8 mouse cellular contexts compared by ENCODE assay signal in genomic region chr10:43541153-43541544, GRCm38 (mm10). TPM values are rescaled to one million over a fixed set of nuclear protein-coding genes. Genes with fewer than 3 reads are reported as not detected.
DNase-seq lines count a peak whose midpoint lies in the region; ATAC-seq and TF ChIP-seq lines count a peak whose summit lies in the region.

No protein-coding gene starts in this region.

- H3K4me2 ChIP-seq in hindbrain, embryonic 12.5 days (replicated peaks): peak overlapping the region; percentile 67
- peak overlapping the region; percentile 25; the same call in 1 of the 2 replicates for H3K4me2 ChIP-seq in midbrain, embryonic 11.5 days

- DNase-seq in heart, adult 2 months: no peak
- no peak for DNase-seq in heart, postnatal 14 days
- DNase-seq in MEL (ENCODE audit: low read depth, low spot score): no peak
- no peak for DNase-seq in midbrain, embryonic 11.5 days (ENCODE audit: low spot score, missing footprints)
- DNase-seq in cerebellum, adult 18-20 months: no peak
- DNase-seq in right cerebral cortex, postnatal 25 days: no peak
- no peak for DNase-seq in cerebellum, postnatal 4 days (ENCODE audit: low spot score in 2 of 2)

- TF ChIP-seq RAD21 in MEL (IDR thresholded peaks at IDR 0.05; ENCODE audit: low read depth, low read length): no peak

- peak; percentile 42 for TF ChIP-seq CTCF in heart, adult 2 months (IDR thresholded peaks at IDR 0.05)
- TF ChIP-seq CTCF in MEL (IDR thresholded peaks at IDR 0.05 in 2 of 3, conservative IDR thresholded peaks at IDR 0.05 in 1 of 3; ENCODE audit: control insufficient read depth in 1 of 3, insufficient read depth in 1 of 3, low read depth in 2 of 3, low read length in 3 of 3, poor library complexity in 1 of 3, severe bottlenecking in 1 of 3): no peak

- 35% methylated on average over 8 of the region's 8 CpGs for WGBS in heart, adult 2 months
- 49% methylated on average over 7 of the region's 8 CpGs for WGBS in hindbrain, embryonic 12.5 days
- WGBS in midbrain, embryonic 11.5 days: 60% methylated on average over 7 of the region's 8 CpGs

- no peak overlapping the region for H3K27ac ChIP-seq in heart, adult 2 months
- peak overlapping the region; percentile 38 for H3K27ac ChIP-seq in MEL (ENCODE audit: control insufficient read depth, low read depth, low read length)
- no peak overlapping the region for H3K27ac ChIP-seq in hindbrain, embryonic 12.5 days
- H3K27ac ChIP-seq in midbrain, embryonic 11.5 days (ENCODE audit: low read depth, low read length): no peak overlapping the region

- H3K9ac ChIP-seq in heart, adult 2 months (ENCODE audit: low read depth, low read length): no peak overlapping the region
- peak overlapping the region; percentile 69 for H3K9ac ChIP-seq in MEL (ENCODE audit: control insufficient read depth, low read depth, low read length, poor library complexity, severe bottlenecking)
- peak overlapping the region; percentile 94; the same call in 1 of the 2 replicates for H3K9ac ChIP-seq in hindbrain, embryonic 12.5 days
- peak overlapping the region; percentile 91; the same call in 1 of the 2 replicates for H3K9ac ChIP-seq in midbrain, embryonic 11.5 days (ENCODE audit: low read length)

- H3K27me3 ChIP-seq in heart, adult 2 months (ENCODE audit: control insufficient read depth, insufficient read depth, low read length): no peaks in the 10 kb centered on the region
- H3K27me3 ChIP-seq in MEL (ENCODE audit: control insufficient read depth in 1 of 2, insufficient read depth in 2 of 2, low read length in 2 of 2): no peaks in the 10 kb centered on the region
- no peaks in the 10 kb centered on the region for H3K27me3 ChIP-seq in hindbrain, embryonic 12.5 days
- H3K27me3 ChIP-seq in midbrain, embryonic 11.5 days (ENCODE audit: control insufficient read depth, insufficient read depth, low read length): no peaks in the 10 kb centered on the region

- intact Hi-C loops in heart, adult 2 months (cut with DNase I): no loop called here
- intact Hi-C loops in heart, postnatal 14 days (cut with DNase I): loop anchor here (10.0 kb wide), 2 partner anchors 586 to 1524 kb away; partner anchors contain the start of gene Prep

- no peak for TF ChIP-seq POLR2A in heart, adult 2 months (IDR thresholded peaks at IDR 0.05; ENCODE audit: insufficient read depth, low read depth, low read length)
- no peak for TF ChIP-seq POLR2A in MEL (IDR thresholded peaks at IDR 0.05; ENCODE audit: control insufficient read depth in 1 of 2, insufficient read depth in 1 of 2, low read depth in 1 of 2, low read length in 2 of 2, poor library complexity in 1 of 2)

- peak; percentile 32; the same call in 1 of the 2 replicates for ATAC-seq in hindbrain, embryonic 12.5 days (ENCODE audit: low FRiP score)
- peak; percentile 47; the same call in 1 of the 2 replicates for ATAC-seq in midbrain, embryonic 11.5 days (ENCODE audit: low FRiP score)

- H3K36me3 ChIP-seq in heart, adult 2 months (ENCODE audit: control insufficient read depth, insufficient read depth, low read length): peaks cover 3% of the 10 kb centered on the region; the same call in 1 of the 2 replicates
- peaks cover 0 to 12% of the 10 kb centered on the region in 2 experiments; a peak in 2 of 4 replicates for H3K36me3 ChIP-seq in MEL (ENCODE audit: control insufficient read depth in 1 of 2, insufficient read depth in 2 of 2, low read length in 2 of 2)
- H3K36me3 ChIP-seq in hindbrain, embryonic 12.5 days: peaks cover 4% of the 10 kb centered on the region
- no peaks in the 10 kb centered on the region for H3K36me3 ChIP-seq in midbrain, embryonic 11.5 days (ENCODE audit: control insufficient read depth, insufficient read depth, low read length)

- H3K79me2 ChIP-seq in heart, adult 2 months (replicated peaks; ENCODE audit: control insufficient read depth, insufficient read depth, low read length): no peaks in the 10 kb centered on the region; the same call in 1 of the 2 replicates
- H3K79me2 ChIP-seq in MEL (ENCODE audit: control insufficient read depth, insufficient read depth, low read length, poor library complexity): peaks cover 18% of the 10 kb centered on the region

- H3K4me1 ChIP-seq in heart, adult 2 months (ENCODE audit: control insufficient read depth, insufficient read depth, low read length): peaks cover 4% of the 10 kb centered on the region
- H3K4me1 ChIP-seq in MEL (ENCODE audit: control insufficient read depth in 1 of 2, insufficient read depth in 2 of 2, low read length in 2 of 2): peaks cover 4 to 17% of the 10 kb centered on the region in 2 experiments
- H3K4me1 ChIP-seq in hindbrain, embryonic 12.5 days: peaks cover 14% of the 10 kb centered on the region
- peaks cover 8% of the 10 kb centered on the region for H3K4me1 ChIP-seq in midbrain, embryonic 11.5 days (ENCODE audit: control insufficient read depth, insufficient read depth, low read length)

- TF ChIP-seq EP300 in heart, adult 2 months (IDR thresholded peaks at IDR 0.05; ENCODE audit: insufficient read depth, low read depth, low read length): no peak
- TF ChIP-seq EP300 in MEL (IDR thresholded peaks at IDR 0.05; ENCODE audit: low read depth in 1 of 2, low read length in 2 of 2): no peak

- H3K9me3 ChIP-seq in MEL (replicated peaks; ENCODE audit: insufficient read depth, low read length): no peaks in the 10 kb centered on the region
- H3K9me3 ChIP-seq in hindbrain, embryonic 12.5 days (replicated peaks): no peaks in the 10 kb centered on the region
- H3K9me3 ChIP-seq in midbrain, embryonic 11.5 days (ENCODE audit: control insufficient read depth, low read length): no peaks in the 10 kb centered on the region

- peak overlapping the region; percentile 2; the same call in 1 of the 2 replicates for H3K4me3 ChIP-seq in heart, adult 2 months
- peak overlapping the region; percentile 60 to 65 for H3K4me3 ChIP-seq in MEL (ENCODE audit: control insufficient read depth in 1 of 2, insufficient read depth in 1 of 2, low read depth in 2 of 2, low read length in 2 of 2)
- peak overlapping the region; percentile 85 for H3K4me3 ChIP-seq in hindbrain, embryonic 12.5 days
- H3K4me3 ChIP-seq in midbrain, embryonic 11.5 days (ENCODE audit: low read depth, low read length): peak overlapping the region; percentile 90

TF ChIP-seq in MEL, 35 proteins besides CTCF, POLR2A, EP300 and RAD21:
- TF ChIP-seq BHLHE40 (IDR thresholded peaks at IDR 0.05; ENCODE audit: borderline replicate concordance, low read depth, low read length): no peak
- TF ChIP-seq JUND (IDR thresholded peaks at IDR 0.05; ENCODE audit: low read depth, low read length): no peak
- no peak for TF ChIP-seq ZKSCAN1 (IDR thresholded peaks at IDR 0.05; ENCODE audit: low read depth, low read length)
- TF ChIP-seq MAX (IDR thresholded peaks at IDR 0.05; ENCODE audit: low read length): no peak
- TF ChIP-seq GATA1 (IDR thresholded peaks at IDR 0.05; ENCODE audit: low read depth, low read length): no peak
- no peak for TF ChIP-seq HCFC1 (IDR thresholded peaks at IDR 0.05; ENCODE audit: low read depth, low read length)
- no peak for TF ChIP-seq POLR2AphosphoS2 (IDR thresholded peaks at IDR 0.05; ENCODE audit: low read length)
- TF ChIP-seq MEF2A (IDR thresholded peaks at IDR 0.05; ENCODE audit: extremely low read depth, insufficient replicate concordance, low read depth, low read length, poor library complexity, severe bottlenecking): no peak
- TF ChIP-seq TBP (IDR thresholded peaks at IDR 0.05; ENCODE audit: low read depth, low read length): no peak

RNA-seq across cellular contexts. Expression of gene 1700021F05Rik, which starts 0.4 kb away (rescaled TPM):
- 100 to 1,000 TPM; 112 to 121 TPM for total RNA-seq in heart, adult 2 months (2021)
- polyA plus RNA-seq in heart, adult 2 months (2012; rRNA removed): 27.4 and 34.1 TPM in 2 replicates
- total RNA-seq in heart, postnatal 14 days (2021): 10 to 100 TPM; 97.0 to 98.4 TPM
- 62.3 and 66.5 TPM in 2 replicates for total RNA-seq in MEL (2012; rRNA removed)
- 10 to 100 TPM in 1 of 2 experiments, not detected in 1; 93.8 TPM for polyA plus RNA-seq in MEL (2012; ENCODE audit: insufficient read depth in 1 of 2, insufficient read length in 2 of 2, low read depth in 1 of 2, low replicate concordance in 2 of 2, missing spikeins in 1 of 2)
- polyA plus RNA-seq in hindbrain, embryonic 12.5 days (2016; fragmentation: Nextera tagmentation; extraction: Ambion mirVana): 53.7 and 65.4 TPM in 2 replicates
- 68.9 and 75.0 TPM in 2 replicates for polyA plus RNA-seq in midbrain, embryonic 11.5 days (2014; fragmentation: Nextera tagmentation; extraction: Ambion mirVana)

RNA-seq across cellular contexts. Expression of gene Gm9803, which starts 17.3 kb away (rescaled TPM):
- total RNA-seq in heart, adult 2 months (2021): 10 to 100 TPM in 1 of 2 experiments, 1 to 10 TPM in 1; 7.9 to 18.6 TPM
- polyA plus RNA-seq in heart, adult 2 months (2012; rRNA removed): 77.3 and 95.5 TPM in 2 replicates
- total RNA-seq in heart, postnatal 14 days (2021): 10 to 100 TPM in 1 of 2 experiments, 1 to 10 TPM in 1; 8.9 to 13.0 TPM
- total RNA-seq in MEL (2012; rRNA removed): 10.1 and 18.7 TPM in 2 replicates
- 100 to 1,000 TPM in 1 of 2 experiments, not detected in 1; 137 TPM for polyA plus RNA-seq in MEL (2012; ENCODE audit: insufficient read depth in 1 of 2, insufficient read length in 2 of 2, low read depth in 1 of 2, low replicate concordance in 2 of 2, missing spikeins in 1 of 2)
- polyA plus RNA-seq in hindbrain, embryonic 12.5 days (2016; fragmentation: Nextera tagmentation; extraction: Ambion mirVana): 10.1 and 22.2 TPM in 2 replicates
- 14.7 and 15.9 TPM in 2 replicates for polyA plus RNA-seq in midbrain, embryonic 11.5 days (2014; fragmentation: Nextera tagmentation; extraction: Ambion mirVana)

RNA-seq across cellular contexts. Expression of gene Cd24a, which starts 36.9 kb away (rescaled TPM):
- 10 to 100 TPM in 1 of 2 experiments, 1 to 10 TPM in 1; 5.0 to 19.7 TPM for total RNA-seq in heart, adult 2 months (2021)
- polyA plus RNA-seq in heart, adult 2 months (2012; rRNA removed): 10.8 and 36.4 TPM in 2 replicates
- 10 to 100 TPM; 21.8 to 24.1 TPM for total RNA-seq in heart, postnatal 14 days (2021)
- total RNA-seq in MEL (2012; rRNA removed): 96.6 and 119 TPM in 2 replicates
- 100 to 1,000 TPM in 1 of 2 experiments, not detected in 1; 181 TPM for polyA plus RNA-seq in MEL (2012; ENCODE audit: insufficient read depth in 1 of 2, insufficient read length in 2 of 2, low read depth in 1 of 2, low replicate concordance in 2 of 2, missing spikeins in 1 of 2)
- 727 and 798 TPM in 2 replicates for polyA plus RNA-seq in hindbrain, embryonic 12.5 days (2016; fragmentation: Nextera tagmentation; extraction: Ambion mirVana)
- 516 and 568 TPM in 2 replicates for polyA plus RNA-seq in midbrain, embryonic 11.5 days (2014; fragmentation: Nextera tagmentation; extraction: Ambion mirVana)

Comparison
In these comparisons a context has a peak if more than half of its experiments do, and no peak if none do; other contexts are left out.
1. H3K4me3 ChIP-seq: peak in every context shown above with its lines; median percentile 90 in midbrain, embryonic 11.5 days; 85 in hindbrain, embryonic 12.5 days; 62 in MEL; 2 in heart, adult 2 months.